Mouse (Mus musculus) kidney, postnatal 36 days (tissue): ENCODE data around the gene 8030411F24Rik.
"Not testable (repeated sequence)": the region's sequence is repeated elsewhere in the genome, so short reads cannot be mapped to it uniquely, and the experiment has no call there.

ENCODE experiments used
- DNase-seq, 2 experiments: peaks; one replicate each; pipeline ENCODE4 v3.0.0; 2021 to 2022; ENCODE audit warnings: mixed read lengths in 2 of 2

The 8030411F24Rik gene

GRCm38 (mm10) chr2:148781709-148782108 lies at the start of gene 8030411F24Rik:
TSS of gene 8030411F24Rik (plus strand) at chr2:148782009.
- no peak for DNase-seq

GRCm38 (mm10) chr2:148732327-148733000 lies 49.3 kb upstream of the 8030411F24Rik start, which contains the start of gene Napb:
TSS of gene Napb (minus strand) at chr2:148732467.
- peak; percentile 96 to 97 for DNase-seq

DNA sequence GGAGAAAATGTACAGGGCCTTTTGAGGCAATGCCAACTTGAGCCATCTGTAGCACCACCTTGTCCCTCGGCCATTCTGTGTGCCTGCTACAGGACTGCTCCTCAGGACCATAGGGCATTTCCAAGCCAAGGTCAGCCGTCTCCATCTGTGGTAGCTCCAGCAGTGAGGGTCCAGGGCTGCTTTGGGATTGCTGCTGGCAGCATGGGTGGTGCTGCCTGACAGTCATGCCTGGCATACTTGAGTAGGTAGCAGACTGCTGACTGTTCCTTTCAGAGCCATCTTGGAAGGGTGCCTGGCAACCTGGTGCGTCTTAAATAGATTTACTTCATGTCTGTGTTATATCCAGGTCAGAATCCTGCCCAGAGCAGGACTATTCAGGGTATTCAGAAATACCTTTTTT lies 38.8 kb upstream of the 8030411F24Rik start:
- DNase-seq, result peak in 1 of 2 experiments; percentile 18

GRCm38 (mm10) chr2:148743846-148744407 lies 37.9 kb upstream of the 8030411F24Rik start:
- peak; percentile 38 to 52 for DNase-seq

- DNase-seq, result no peak
Observed at GRCm38 (mm10) chr2:148750058-148750457, 31.8 kb upstream of the 8030411F24Rik start, which contains the start of gene Cstl1. TSS of gene Cstl1 (plus strand) at chr2:148750358.

DNA sequence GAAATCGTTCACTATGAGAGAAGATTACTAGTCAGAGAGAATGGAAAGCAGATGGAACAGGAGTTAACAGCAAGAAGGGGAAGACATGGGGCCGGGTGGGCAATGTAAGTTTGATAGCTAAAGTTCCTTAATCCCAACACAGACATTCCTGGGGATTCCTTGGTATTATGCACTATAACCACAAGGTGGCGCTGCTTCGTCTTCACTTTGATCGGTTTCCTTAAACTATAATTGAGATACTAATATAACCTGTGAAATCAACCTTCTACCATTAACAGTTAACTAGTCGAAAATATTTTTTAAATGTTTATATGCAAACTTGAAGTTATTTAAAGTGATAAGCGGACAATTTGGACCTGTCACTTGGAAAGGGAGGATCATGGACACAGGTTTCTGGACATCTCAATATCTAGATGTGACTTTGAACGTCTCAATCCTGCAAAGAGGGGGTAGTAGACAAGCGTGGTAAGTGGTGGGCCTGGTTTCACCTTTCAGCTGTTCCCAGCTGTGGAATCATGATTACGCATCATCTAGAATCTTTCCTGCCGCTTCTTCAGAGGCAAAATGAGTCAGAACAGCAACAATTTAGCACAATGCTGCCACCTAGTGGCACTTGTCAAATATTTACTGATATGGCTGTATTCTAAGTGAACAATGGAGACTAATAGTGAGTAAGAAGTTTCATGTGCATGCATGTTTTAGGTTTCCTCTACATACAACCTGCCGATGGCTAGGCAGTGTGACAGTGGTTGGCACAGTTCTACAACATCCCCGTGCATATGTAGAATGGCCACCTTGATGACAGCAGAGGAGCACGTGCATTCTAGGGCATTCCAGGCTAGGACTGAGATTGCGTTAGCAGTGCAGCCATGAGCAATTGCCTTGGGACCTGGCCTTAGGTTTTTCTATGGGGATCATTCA lies 29.7 kb upstream of the 8030411F24Rik start:
- peak; percentile 77 to 84 for DNase-seq

GRCm38 (mm10) chr2:148754310-148754846 lies 27.4 kb upstream of the 8030411F24Rik start:
- DNase-seq, result no peak

GRCm38 (mm10) chr2:148763648-148764388 lies 18.0 kb upstream of the 8030411F24Rik start:
- no peak for DNase-seq

DNA sequence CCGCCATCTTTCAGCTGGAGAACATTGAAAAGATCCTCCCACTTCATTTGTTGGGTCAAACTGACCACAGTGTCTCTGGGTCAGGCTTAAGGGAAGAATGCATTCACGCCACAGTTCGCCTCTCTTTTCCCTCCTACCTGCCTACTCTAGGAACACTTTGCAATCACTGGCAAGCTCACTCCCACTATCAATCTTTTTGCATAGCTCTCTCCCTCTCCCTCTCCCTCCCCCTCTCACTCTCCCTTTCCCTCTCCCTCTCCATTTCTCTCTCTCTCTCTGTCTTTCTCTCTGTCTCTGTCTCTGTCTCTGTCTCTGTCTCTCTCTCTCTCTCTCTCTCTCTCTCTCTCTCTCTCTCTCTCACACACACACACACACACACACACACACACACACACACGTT lies 10.4 kb upstream of the 8030411F24Rik start, which contains the start of gene Cst11:
Gene Cst11 (minus strand): TSS at position 101 of the 400 bp plus-strand sequence.
- DNase-seq, result not testable (repeated sequence)

- DNase-seq, result no peak
Observed at GRCm38 (mm10) chr2:148789142-148789541, 7.3 kb downstream of the 8030411F24Rik start, which contains the start of gene Cst12. TSS of gene Cst12 (plus strand) at chr2:148789361.

- DNase-seq, result no peak
Observed at GRCm38 (mm10) chr2:148798485-148798884, 16.7 kb downstream of the 8030411F24Rik start, which contains the start of gene Cst8. TSS of gene Cst8 (plus strand) at chr2:148798785.

- peak; percentile 8 to 11 for DNase-seq
Observed at GRCm38 (mm10) chr2:148801491-148801921, 19.7 kb downstream of the 8030411F24Rik start.

DNA sequence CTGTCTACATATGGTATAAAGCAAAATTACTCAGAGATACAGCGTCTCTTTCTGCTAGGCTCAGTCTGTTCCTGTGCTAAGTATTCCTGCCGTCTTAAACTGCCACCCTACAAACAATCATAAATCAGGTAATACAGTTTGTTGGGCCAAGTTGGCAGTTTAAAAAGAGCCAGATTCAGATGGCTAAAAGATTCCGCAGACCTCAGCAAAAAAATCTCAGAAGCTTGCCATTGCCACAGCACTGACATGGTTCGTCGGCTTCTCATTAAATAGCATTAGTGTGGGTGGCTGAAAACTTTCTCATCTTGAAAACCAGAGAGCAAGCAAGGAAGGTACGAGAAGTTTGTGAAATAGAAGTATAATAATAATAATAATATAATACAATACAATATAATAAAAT lies 24.9 kb downstream of the 8030411F24Rik start:
- peak; percentile 2 to 24 for DNase-seq

DNA sequence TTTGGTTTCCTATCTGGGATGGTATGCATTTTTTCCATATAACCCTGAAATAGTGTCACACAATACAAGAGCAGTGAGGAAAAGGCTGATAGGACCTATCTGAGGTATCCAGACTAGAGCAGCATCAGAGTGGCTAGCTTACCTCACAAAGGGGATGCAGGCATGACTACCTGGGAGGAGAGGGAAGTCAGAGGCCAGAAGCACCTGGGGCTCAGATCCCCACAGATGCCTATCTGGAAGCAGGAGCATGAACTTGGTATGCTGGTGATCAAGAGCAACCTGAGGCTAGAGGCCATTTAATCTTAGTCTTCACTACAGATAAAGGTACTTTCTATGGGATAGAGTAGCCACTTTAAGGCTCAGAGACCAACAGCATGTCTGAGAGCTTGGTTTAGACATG lies 38.1 kb downstream of the 8030411F24Rik start, which contains the start of gene Cst13:
Gene Cst13 (plus strand): TSS at position 173 of the 400 bp plus-strand sequence.
- DNase-seq, result no peak

GRCm38 (mm10) chr2:148825986-148826385 lies 44.2 kb downstream of the 8030411F24Rik start:
- no peak for DNase-seq

DNA sequence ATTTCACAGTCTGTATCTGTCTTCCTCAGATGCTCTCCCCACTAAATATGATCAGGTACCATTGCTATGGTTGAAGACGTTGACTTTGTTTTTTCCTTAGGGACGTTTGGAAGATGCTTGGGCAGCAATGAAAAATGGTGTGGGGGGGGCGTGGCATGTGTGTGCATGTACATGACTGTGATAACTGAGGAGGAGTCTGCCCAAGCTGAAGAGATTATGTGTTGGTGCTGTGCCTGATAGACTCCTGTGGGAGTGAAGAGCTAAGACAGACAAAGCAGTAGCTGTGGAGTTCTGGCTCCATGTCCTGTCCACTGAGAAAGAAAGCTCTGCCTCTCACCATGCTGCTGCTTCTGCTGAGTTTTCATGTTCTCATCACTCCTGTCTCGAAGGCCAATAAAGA lies 53.1 kb downstream of the 8030411F24Rik start, which contains the start of gene Cst9:
Gene Cst9 (plus strand): TSS at position 236 of the 400 bp plus-strand sequence.
- no peak for DNase-seq
